Mouse (Mus musculus): Measurements from ENCODE around the gene Il34.

Il34 gene

DNA sequence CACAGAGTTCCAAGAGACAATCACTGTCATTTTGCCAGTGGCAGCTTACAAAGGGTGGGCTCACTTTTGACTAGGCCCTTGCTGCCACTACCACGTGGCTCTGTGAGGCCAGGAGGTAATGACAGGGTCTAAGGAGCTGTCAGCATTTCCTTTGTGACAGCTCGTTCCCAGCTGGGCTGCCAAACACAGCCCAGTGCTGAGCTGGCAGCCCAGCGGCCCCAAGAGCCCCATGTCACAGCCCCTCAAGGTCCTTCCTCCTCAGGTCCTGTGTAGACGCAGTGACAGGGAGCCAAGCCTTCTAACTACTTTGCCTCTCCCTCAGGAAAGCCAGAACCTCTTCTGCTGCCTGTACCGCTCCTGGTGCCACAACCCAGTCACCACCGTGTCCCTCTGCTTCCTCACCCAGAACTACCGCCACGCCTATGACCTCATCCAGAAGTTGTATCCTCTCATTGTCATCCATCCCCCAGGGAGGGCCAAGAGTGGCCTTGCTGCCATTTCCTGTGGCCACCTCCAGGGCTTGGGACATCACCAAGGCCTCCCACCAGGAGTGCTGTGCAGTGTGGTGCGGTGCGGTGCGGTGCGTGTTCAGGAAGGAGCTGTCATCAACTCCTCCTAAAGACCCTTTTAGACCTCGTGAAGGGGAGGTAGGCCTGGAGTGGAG, 94.3 kb downstream of the Il34 start:
- no peak for DNase-seq (ENCODE audit: low spot score in 2 of 2)

DNA sequence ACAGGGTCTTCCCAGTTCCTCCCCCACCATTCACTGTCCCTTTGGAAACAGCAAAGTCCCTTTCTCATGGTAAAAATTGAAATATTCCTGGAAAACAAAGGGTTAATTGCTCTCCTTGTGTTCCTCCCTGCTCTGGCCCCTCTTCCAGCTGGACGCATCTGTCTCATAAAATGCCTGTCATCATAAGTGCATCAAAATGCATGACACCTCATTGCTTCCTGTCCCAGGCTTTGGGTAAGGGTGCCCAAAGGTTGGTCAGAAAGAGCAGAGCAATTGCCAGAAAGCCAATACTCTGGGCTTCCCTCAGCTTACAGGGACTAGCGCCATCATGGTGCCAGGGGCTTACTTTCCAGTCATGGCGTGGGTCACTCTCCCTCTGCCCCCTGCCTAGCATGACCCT, 95.1 kb downstream of the Il34 start:
- DNase-seq (ENCODE audit: low spot score in 2 of 2) = no peak

DNA sequence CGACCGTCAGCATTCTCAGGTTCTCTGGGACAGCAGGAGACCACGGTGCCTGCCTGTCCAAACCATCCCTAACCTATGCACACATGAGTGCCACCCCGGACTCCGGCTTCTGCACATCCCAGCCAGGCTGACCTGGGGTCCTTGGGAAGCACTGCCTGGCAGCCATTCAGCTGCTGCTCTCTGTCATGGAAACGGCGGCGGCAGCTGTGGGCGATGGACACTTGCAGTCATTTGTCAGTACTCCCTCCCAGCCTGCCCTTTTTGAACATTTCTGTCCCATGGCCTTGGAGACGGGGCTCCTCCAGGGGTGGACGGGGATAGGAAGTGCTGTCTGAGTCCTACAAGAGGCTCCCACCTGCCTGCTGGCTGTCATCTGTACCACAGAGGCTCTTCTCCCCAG, 97.3 kb downstream of the Il34 start:
- DNase-seq (ENCODE audit: low spot score in 2 of 2) = no peak

DNA sequence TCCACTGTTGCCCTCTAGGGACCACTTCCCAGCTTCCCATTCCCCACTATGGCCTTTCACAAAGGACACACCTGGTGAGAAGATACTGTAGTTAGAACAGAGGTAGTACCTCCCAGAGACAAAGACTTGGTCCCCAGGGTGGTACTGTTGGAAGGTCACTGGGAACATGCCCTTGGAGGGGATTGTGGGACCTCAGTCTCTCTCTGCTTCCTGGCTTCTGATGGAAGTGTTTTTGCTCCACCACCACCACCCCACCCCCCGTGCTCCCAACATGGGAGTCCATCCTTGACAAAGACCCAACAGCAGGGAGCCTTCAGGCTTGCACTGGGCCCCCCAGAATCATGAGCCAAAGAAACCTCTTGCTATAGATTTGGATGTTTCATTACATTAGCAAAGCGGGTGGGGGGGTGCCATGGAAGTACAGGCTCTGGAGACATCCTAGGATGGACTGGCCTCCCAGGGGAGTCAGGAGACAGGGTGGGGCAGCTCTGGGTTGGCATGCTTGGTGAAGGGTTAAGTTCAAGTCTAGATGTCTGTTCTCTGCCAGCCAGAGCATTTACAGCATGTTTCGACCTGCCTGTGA, 99.3 kb downstream of the Il34 start:
- DNase-seq (ENCODE audit: low spot score in 2 of 2) = no peak

DNA sequence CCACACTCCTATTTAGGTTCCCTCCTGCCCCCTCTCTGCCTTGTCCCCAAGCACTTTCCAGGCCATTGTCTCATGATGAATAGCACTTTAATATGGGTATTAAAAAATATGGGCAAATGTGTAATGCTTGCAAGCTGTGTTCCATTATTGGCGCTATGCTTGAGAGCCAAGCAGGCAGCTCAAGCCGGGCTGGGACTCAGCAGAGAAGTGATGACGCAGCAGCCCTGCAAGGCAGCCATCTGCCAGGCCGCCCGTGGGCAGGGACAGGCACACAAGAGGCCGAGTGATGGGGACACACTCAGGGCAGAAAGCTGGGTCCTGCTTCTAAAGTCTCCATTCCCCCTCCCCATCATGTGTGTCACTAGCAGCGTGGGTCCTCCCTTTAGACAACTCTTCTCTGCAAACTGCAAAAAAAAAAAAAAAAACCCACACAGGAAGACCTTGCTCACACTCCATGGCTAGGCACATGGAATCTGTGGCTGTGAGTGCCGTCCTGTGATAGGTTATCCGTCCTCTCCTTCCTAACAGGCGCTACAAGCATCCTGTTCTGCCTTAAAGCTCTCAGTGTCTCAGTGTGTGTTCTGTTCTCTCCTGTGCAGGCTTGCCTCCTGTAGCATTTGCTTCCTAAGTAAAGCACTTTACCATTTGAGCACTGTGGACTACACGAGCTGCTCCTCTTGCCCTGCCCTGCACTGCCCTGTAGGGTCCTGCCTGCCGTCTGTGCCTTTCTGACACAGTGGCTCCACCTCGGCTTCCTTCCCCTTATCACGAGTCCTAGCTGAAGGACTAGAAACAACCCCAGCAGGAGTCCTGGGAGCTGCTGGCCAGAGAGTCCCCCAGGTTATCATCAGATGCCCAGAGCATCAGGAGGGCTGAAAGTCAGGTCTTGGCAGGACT, 100.1 kb downstream of the Il34 start:
- no peak for DNase-seq (ENCODE audit: low spot score in 2 of 2)

DNA sequence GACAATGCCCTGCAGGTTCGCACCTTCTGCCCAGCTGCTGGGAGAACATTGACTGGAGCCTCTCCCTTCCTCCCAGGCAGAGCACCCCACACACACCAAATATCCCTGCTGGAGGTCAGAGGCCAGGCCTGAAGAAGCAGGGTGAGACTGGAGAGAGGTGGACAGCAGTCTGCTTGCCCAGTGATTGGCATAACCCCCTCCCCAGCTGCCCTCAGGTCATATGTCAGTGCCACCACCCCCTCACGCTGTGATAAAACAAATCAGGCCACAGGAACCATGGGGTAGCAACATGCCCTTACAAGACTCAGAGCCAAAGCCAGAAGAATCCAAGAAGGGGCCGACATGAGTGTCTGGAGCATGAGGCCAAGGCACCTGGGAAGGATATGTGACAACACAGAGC, 101.6 kb downstream of the Il34 start:
- DNase-seq (ENCODE audit: low spot score in 2 of 2) = no peak

DNA sequence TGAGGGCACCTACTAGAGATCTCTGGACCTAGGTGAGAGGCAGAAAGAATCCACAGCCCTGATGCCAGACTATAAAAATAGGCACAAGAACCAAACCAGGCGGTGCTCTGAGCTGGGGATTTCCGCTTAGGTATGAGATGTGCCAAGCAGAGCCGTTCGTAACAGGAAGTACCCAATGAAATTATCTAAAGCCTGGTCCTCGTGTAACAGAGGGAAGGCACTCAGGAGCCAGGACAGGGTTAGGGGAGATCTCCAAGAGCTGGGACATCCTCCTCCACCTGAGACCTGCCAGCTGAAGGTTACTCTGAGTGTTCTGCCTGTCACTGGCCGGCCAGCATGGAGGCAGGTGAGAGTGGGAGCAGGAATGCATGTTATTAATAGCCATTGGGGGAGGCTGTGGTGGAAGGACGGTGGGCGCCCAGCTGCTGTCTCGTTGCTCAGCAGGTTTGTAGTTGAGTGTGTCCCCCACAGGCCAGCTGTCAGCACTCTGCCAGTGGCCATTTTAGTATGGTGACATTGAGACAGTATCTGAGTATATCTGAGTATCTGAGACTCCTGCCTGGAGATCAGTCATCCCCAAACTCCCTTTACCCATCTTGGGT, 102.2 kb downstream of the Il34 start:
- no peak for DNase-seq (ENCODE audit: low spot score in 2 of 2)

DNA sequence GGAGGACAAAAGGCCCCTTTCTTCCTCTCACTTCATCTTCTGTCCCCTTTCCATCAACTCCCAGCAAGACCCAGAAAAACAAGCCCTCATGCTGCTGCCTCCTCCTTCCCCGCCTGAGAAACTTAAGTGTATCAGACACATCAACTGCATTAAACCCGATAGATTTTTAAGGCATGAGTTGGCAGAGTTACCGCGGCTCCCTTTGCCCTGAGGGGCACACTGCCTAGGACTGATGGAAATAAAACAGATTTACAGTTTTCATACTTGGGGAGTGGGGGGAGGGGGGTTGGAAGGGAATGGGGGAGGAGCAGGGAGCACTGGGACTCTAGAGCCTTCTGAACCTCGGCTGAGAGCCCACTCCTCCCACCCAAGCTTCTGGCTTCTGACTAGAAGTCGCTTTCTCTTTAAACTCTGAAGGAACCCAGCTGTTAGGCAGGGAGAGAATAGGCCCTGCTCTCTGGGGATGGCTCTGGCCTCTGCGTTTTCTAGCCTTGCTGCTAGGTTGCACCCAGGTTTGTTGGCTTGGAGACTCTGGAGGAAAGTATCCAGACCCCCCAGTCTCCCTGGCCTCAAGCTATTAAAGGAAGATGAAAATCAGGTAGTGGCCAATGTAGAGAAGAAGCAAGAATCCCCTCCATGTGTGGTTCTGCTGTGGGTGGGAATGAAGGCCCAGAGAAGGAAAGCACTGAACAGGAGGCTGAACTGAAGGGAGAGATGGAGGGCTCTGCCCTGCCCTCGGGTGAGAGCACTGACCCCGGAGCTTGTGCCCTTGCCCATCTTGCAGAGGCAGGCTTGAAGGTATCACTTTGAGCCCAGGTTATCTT, 102.9 kb downstream of the Il34 start:
- no peak for DNase-seq (ENCODE audit: low spot score in 2 of 2)

DNA sequence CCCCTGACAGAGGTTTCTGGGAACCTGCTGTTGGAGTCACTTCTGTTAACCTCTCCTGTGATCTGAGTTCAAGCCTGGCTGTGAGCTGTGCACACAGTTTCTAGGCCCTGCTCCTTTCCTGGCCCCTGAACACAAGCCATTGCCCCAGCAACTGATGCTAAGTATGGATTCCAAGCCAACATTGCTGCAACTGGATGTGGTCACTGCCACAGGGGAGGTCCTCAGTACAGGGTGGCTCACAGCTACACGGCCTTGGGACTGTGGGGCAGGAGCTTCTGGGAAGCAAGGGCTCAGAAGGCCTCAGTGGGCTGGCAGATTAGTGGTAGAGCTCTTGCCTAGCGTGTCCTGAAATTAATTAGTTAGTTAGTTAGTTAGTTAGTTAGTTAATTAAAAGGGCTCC, 105.2 kb downstream of the Il34 start:
- DNase-seq (ENCODE audit: low spot score in 2 of 2) = no peak

DNA sequence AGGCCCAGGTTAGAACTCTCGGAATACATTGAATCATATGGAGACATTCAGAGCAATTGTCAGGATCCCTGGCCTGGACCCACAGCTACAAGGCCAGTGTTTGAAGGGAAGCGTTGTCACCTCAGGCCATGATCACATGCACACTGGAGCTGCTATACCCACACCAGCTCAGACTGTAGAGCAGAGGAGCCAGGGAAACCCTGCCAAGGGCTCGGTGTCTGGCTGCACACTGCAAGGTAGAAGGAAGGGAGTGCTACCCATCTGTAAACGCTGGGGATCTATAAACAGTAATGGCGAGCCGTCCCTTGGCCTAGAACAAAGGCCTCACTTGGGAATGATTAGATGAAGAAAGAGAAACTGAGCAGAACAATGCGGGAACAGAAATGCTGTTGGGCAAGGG, 106.2 kb downstream of the Il34 start:
- no peak for DNase-seq (ENCODE audit: low spot score in 2 of 2)

DNA sequence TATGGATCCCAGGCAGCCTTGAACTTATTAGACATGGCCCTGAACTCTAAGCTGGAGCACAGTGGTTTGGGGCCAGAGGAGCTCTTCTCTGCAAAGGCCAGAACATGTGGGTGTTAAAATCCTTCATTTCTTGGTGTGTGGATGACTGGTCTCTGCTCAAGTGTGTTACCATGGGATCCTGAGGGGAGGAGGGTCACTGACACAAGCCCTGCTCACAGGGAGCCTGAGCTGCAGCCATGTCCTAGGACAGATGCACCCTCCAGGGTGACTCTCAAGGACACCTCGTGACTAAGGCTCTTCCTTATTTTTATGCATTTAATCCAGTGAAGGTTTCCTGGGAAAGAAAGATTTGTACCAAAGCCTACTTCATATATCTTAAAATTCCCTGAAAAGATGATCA, 107.6 kb downstream of the Il34 start:
- no peak for DNase-seq (ENCODE audit: low spot score in 2 of 2)

DNA sequence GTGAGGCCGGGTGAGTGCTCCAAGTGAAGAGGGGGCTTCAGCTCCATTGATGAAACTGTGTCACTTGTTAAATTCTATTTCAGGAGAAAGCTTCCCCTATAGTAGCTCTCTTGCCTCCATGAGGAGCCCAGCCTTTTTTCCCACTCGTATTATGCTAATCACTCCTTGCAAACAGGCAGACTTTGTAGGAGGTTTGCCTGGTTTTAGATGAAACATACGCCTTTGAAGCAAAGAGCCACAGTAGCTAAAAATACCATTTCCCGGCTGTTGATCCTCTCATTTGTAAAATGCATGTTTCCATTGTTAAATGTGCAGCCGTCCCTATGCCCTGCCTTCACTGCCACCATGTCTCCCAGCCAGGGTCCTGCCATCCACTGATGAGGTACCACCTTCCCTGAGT, 108.2 kb downstream of the Il34 start:
- DNase-seq (ENCODE audit: low spot score in 2 of 2) = no peak

DNA sequence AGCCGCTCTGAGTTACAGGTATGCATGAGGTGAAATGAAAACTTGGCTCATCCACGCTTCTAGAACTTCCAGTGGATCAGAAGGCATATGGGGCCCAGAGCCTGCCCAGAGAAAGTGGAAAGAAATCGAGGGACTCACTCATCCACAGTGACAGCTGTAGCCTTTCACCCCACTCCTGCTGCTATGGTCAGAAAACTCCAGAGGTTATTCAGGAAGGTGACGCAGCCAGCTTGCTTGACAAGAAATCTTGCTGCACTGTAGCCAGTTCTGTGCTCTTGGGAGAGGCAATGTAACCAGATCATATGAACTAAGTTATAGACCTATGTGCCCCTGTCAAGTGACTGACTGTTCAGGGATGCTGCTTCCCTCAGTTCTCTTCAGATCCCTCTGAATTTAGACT, 109.7 kb downstream of the Il34 start:
- no peak for DNase-seq (ENCODE audit: low spot score in 2 of 2)

DNA sequence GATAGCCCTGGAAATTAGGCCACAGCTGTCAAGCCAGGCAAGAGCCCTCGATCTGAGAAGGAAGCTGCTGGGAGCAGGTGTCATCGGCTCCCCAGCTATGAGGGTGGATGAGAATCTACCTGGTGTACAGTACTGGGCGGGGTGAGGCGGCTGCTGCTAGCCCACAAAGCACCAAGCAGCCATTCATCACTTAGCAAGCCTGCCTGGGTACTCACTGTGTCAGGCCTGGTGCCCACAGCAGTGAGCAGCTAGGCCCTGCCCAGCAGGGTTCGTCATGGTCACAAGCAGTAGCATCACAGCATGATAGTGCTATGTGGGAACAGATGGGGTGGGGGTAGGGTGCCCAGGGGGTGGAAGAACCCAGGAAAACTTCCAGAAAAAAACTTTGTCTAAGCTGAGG, 110.3 kb downstream of the Il34 start:
- no peak for DNase-seq (ENCODE audit: low spot score in 2 of 2)

DNA sequence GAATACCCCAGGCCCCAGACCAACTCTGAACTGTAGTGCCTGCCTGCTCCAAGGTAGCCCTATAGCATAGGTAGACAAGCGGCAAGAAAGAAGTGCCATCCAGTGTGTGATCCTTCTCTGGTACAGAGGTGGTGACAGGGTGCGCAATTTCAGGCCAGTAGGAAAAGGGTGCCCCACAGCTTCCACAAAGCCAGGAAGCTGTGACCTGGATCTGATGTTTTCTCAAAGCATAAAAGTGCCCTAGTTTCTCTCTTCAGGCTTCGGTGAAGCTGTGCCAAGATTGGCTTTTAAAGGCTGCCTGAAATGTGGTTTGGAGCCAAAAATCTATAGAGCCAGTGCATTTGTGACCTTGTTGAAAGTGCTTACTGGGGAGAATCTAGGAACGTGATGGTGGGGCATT, 110.9 kb downstream of the Il34 start:
- no peak for DNase-seq (ENCODE audit: low spot score in 2 of 2)

DNA sequence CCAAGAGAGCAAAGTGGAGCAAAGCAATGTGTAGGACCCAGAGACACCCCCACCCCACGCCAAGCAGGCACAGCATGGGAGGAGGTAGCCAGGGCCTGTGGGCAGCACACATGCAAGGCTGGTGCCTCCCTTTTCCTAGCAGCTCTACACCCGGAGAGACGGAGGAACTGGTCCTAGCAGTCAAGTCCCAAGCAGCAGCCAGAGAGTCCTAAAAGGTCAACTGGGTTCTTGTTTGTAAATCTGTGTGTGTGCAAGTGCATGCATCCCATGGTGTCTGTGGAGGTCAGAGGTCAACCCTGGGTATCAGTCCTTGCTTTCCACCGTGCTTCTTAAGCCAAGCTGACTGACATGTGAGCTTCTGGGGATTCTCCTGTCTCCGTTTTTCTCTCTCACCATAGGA, 111.5 kb downstream of the Il34 start:
- no peak for DNase-seq (ENCODE audit: low spot score in 2 of 2)

Measured in urinary bladder, adult 18-20 months (tissue).